Mouse (Mus musculus) heart, adult 2 months (tissue): ENCODE data around the gene Rbfox3. TPM values are rescaled to one million over a fixed set of nuclear protein-coding genes. Genes with fewer than 3 reads are reported as not detected.

ENCODE experiments used
- DNase-seq, 2 experiments: peaks; one replicate each; pipeline ENCODE4 v3.0.0; 2021
- H3K27ac ChIP-seq: fragments of 200-600 bp; 2 replicates; pipeline ENCODE4 v1.8.1; 2022
- H3K27me3 ChIP-seq: fragments of 200-500 bp; 2 replicates; pipeline ENCODE4 v1.6.1; 2012; ENCODE audit warnings: mild to moderate bottlenecking, low read length, inconsistent platforms, mixed read lengths; ENCODE audit not compliant: control insufficient read depth, insufficient read depth
- H3K36me3 ChIP-seq: fragments of 200-500 bp; 2 replicates; pipeline ENCODE4 v1.6.1; 2012; ENCODE audit warnings: low read length, inconsistent platforms; ENCODE audit not compliant: control insufficient read depth, insufficient read depth
- H3K4me1 ChIP-seq: fragments of 200-500 bp; 2 replicates; pipeline ENCODE4 v1.6.1; 2011; ENCODE audit warnings: low read length; ENCODE audit not compliant: control insufficient read depth, insufficient read depth
- H3K4me3 ChIP-seq: fragments of 200-600 bp; 2 replicates; pipeline ENCODE4 v1.8.1; 2022
- H3K79me2 ChIP-seq: fragments of 200-500 bp; replicated peaks from 2 replicates; pipeline ENCODE4 v1.6.1; 2012; ENCODE audit warnings: mild to moderate bottlenecking, inconsistent platforms, low read length, moderate library complexity, mixed read lengths; ENCODE audit not compliant: control insufficient read depth, insufficient read depth
- H3K9ac ChIP-seq: fragments of 200-500 bp; 2 replicates; pipeline ENCODE4 v1.6.1; 2012; ENCODE audit warnings: low read depth, mild to moderate bottlenecking, control low read depth, inconsistent platforms, low read length, mixed read lengths
- CTCF ChIP-seq: fragments of 200-600 bp; IDR thresholded peaks from 2 replicates; pipeline ENCODE4 v1.8.1; 2022; ENCODE audit warnings: antibody characterized with exemption, mild to moderate bottlenecking, moderate library complexity
- EP300 ChIP-seq: fragments of 200-500 bp; IDR thresholded peaks from 2 replicates; pipeline ENCODE4 v1.6.1; 2011; ENCODE audit warnings: low read depth, low read length, control low read depth; ENCODE audit not compliant: insufficient read depth
- POLR2A ChIP-seq: fragments of 200-500 bp; IDR thresholded peaks from 2 replicates; pipeline ENCODE4 v1.6.1; 2011; ENCODE audit warnings: mild to moderate bottlenecking, low read depth, low read length, control low read depth; ENCODE audit not compliant: insufficient read depth
- WGBS: fragments of 180-500 bp; shearing (Covaris S2); methylation state at CpG from one replicate; pipeline ENCODE4 v1.1.7; 2018; 5-methylcytosine and 5-hydroxymethylcytosine counted together
- intact Hi-C: fragments of 180-260 bp; cut with DNase I; formaldehyde crosslinking; loops from one replicate; pipeline ENCODE4 v1.15.1; 2025
- polyA plus RNA-seq: library from polyadenylated mRNA; depleted of rRNA; stranded (reverse); fragments of >200 nt; gene quantifications from 2 replicates; pipeline ENCODE4 v1.2.3, GENCODE M21; 2012
- total RNA-seq, 2 experiments: library from RNA; stranded (reverse); gene quantifications; 2 replicates each; pipeline ENCODE4 v1.2.3; 2021

The Rbfox3 gene
- total and polyA plus RNA-seq, 3 experiments, result 0.16 to 0.23 TPM; not detected in 1

DNA sequence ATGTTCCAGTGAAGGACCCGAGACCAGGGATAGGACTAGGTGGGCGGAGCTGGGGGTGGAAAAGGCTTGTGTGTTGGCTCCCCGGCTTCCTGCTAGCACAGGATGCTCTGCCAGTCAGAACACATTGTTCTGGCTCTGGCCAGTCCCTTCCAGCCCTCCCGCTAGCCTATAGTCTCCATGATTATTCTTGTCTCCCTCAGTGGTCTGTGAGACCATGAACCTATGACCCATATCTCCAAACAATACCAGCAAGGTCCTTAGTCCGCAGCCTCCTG is 407.3 kb downstream of the Rbfox3 start:
- Histone ChIP-seq H3K79me2 (no peaks in the 10 kb centered on the region), H3K27me3 (no peaks in the 10 kb centered on the region; the same call in 1 of the 2 replicates)
- intact Hi-C loops, result no loop called here

DNA sequence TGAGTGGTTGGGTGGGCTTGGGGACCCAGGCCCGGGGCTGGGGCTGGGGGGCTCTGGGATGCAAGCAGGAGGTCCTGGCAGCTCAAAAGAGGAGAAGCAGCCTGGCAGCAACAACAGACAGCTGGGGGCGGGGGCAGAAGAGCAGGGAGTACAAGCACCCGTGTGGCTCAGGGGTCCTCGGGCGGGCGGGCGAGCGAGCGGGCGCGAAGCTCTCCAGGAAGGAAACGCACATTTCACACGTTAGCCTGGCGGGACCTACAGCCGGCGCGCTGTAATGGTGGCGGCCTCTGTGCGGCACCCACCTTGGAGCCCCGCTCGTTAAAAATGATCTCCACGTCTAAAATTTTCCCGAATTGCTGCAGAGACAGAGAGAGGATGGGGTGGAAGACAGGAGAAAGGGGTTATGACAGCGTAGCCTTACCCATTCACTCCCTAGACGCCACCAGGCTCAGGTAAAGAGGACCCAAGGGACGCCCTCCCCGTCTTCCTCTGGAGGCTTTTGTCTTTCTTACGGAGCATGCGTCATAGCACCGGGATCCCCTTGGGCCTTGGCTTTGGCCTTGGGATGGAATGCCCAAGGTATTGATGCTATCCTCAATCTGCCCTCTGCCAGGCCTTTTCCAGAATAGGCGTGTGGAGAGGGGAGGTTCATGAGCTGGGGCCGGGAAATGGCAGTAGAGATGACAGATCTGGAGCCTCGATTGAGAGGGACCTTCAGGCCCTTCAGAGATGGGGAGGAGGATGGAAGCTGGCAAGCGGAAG is 407.8 kb downstream of the Rbfox3 start:
- 14% methylated on average over 34 of the region's 34 CpGs for WGBS

More for the DNA sequence above, 407.3 kb downstream of the Rbfox3 start:
- WGBS, result 39% methylated on average over 5 of the region's 5 CpGs
- H3K4me1 ChIP-seq, result no peaks in the 10 kb centered on the region
- no peak overlapping the region for H3K9ac ChIP-seq
- no peak overlapping the region for H3K27ac ChIP-seq
- H3K4me3 ChIP-seq, result no peak overlapping the region
- no peak for DNase-seq
- H3K36me3 ChIP-seq, result no peaks in the 10 kb centered on the region
- no peak for TF ChIP-seq POLR2A
- TF ChIP-seq EP300, result no peak
- TF ChIP-seq CTCF, result no peak

DNA sequence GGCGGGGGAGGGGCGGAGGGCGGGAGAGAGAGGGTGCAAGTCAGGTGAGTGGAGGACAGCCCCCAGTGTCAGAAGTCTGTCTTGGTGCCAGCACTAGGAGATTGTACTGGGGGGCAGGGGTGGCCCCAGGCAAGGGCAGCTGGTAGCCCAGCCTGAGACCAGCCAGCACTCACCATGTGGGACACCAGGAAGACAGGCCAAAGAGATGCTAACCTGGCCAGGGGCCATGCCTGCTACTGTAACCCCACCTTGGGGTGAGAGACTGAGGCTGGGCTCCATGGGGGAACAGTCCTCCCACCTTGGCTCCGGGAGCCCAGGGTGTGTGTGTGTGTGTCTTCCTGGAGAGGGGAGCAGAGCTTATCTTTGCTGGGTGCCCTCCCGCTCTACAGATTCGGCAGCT is 408.4 kb downstream of the Rbfox3 start:
- intact Hi-C loops, result no loop called here
- Histone ChIP-seq H3K36me3 (no peaks in the 10 kb centered on the region), H3K27me3 (no peaks in the 10 kb centered on the region; the same call in 1 of the 2 replicates), H3K4me1 (no peaks in the 10 kb centered on the region), H3K79me2 (no peaks in the 10 kb centered on the region), H3K27ac (no peak overlapping the region), H3K4me3 (no peak overlapping the region), H3K9ac (no peak overlapping the region)
- TF ChIP-seq CTCF (no peak), EP300 (no peak), POLR2A (no peak)
- DNase-seq, result no peak
- 38% methylated on average over 6 of the region's 6 CpGs for WGBS

More for the DNA sequence above, 407.8 kb downstream of the Rbfox3 start:
- Histone ChIP-seq H3K27ac (no peak overlapping the region), H3K4me1 (no peaks in the 10 kb centered on the region), H3K79me2 (no peaks in the 10 kb centered on the region), H3K36me3 (no peaks in the 10 kb centered on the region), H3K4me3 (no peak overlapping the region), H3K27me3 (no peaks in the 10 kb centered on the region; the same call in 1 of the 2 replicates), H3K9ac (no peak overlapping the region)
- intact Hi-C loops, result no loop called here
- TF ChIP-seq POLR2A, result no peak
- no peak for TF ChIP-seq CTCF
- TF ChIP-seq EP300, result no peak
- DNase-seq, result no peak

DNA sequence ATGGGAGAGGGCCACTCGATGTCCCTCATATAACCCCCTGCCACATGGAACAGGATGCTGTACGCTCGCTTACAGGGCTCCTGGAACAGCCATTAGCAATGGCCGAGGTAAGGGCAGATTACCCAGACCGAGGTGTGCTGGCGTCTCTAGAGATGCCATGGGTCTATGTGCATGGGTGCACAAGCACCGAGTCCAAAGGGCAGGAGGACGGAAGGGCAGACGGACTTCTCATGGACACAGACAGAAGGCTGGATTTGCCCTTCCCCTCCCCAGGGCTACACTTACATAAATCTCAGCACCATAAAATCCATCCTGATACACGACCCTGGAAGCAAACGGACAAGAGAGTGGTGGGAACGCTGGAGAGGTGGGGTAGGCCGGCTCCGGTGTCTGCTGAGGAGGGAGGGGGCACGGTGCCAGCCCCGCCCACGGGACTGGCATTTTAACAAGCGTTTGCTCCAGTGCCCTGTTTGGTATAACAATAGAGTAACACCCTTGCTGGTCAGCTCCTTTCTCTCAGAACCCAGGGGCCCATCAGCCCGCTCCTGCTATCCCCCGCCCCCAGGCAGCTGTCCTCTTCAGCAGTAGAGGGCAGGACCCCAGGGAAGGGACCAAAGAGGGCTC is 415.2 kb downstream of the Rbfox3 start:
- no peaks in the 10 kb centered on the region for H3K79me2 ChIP-seq
- no peaks in the 10 kb centered on the region for H3K36me3 ChIP-seq
- no peaks in the 10 kb centered on the region; the same call in 1 of the 2 replicates for H3K27me3 ChIP-seq
- H3K4me1 ChIP-seq, result no peaks in the 10 kb centered on the region; the same call in 1 of the 2 replicates
- 70% methylated on average over 20 of the region's 20 CpGs for whole genome bisulfite sequencing
- H3K9ac ChIP-seq, result no peak overlapping the region
- intact Hi-C loops, result no loop called here
- H3K4me3 ChIP-seq, result no peak overlapping the region
- no peak overlapping the region for H3K27ac ChIP-seq
- TF ChIP-seq POLR2A (no peak), CTCF (no peak), EP300 (no peak)
- DNase-seq, result no peak

DNA sequence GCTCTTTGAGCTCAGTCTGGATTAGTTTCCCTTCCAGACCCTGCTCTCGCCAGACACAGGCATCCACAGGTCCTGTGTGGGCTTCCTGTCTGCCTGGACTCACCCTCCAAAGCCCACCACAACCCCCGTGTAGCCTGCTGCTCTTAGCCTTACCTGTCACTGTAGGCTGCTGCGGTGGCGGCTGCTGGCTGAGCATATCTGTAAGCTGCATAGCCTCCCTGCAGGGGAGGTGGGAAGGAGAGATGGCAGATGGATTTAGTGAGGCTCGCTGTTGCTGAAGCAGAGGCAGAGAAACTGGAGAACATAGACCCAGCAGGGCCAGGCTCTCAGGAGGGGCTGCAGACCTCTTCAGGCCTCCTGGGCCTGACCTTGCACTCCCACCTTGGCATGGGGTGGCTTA is 416.3 kb downstream of the Rbfox3 start:
- Histone ChIP-seq H3K27ac (no peak overlapping the region), H3K9ac (no peak overlapping the region), H3K4me3 (no peak overlapping the region), H3K36me3 (no peaks in the 10 kb centered on the region), H3K79me2 (no peaks in the 10 kb centered on the region), H3K27me3 (no peaks in the 10 kb centered on the region; the same call in 1 of the 2 replicates), H3K4me1 (no peaks in the 10 kb centered on the region; the same call in 1 of the 2 replicates)
- intact Hi-C loops, result no loop called here
- no peak for DNase-seq
- TF ChIP-seq CTCF (no peak), POLR2A (no peak), EP300 (no peak)
- WGBS, result 67% methylated on average over 5 of the region's 5 CpGs

DNA sequence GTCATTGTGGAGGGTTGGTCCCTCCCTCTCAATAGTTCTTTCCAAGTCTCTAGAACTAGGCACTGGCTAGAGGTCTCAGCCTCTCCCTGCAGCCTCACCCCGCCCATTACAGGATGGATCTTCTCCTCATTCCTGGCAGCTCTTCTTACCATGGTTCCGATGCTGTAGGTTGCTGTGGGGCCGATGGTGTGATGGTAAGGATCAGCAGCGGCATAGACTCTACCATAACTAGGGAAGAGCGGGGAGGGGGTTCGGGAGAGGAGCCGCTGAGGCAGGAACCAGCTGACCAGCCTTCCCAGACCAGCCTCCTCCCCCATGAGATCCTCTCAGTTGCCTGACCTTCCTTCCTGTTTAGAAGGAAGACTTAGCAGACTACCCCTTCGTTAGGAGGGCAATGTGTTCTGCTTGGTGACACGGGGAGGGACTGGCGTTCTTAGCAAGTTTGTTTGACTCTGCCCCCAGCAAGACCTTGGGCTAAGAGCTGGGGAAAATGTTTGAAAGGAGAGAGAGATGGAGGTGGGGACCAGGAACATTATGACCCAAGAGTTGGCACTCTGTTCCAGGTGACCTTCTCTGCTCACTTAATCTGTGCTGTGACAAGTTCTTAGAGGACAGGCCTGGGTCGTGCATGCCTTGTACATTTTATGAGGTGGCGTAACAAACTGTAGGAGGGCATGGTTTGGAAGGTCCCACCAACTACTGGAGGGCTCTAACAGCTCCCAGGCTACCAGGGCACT is 417.2 kb downstream of the Rbfox3 start:
- Histone ChIP-seq H3K27ac (no peak overlapping the region), H3K27me3 (no peaks in the 10 kb centered on the region; the same call in 1 of the 2 replicates), H3K4me3 (no peak overlapping the region), H3K9ac (no peak overlapping the region), H3K4me1 (no peaks in the 10 kb centered on the region; the same call in 1 of the 2 replicates), H3K79me2 (no peaks in the 10 kb centered on the region), H3K36me3 (no peaks in the 10 kb centered on the region)
- no peak for DNase-seq
- intact Hi-C loops, result no loop called here
- 63% methylated on average over 12 of the region's 12 CpGs for WGBS
- no peak for TF ChIP-seq CTCF
- TF ChIP-seq EP300, result no peak
- TF ChIP-seq POLR2A, result no peak
